Mouse (Mus musculus): ENCODE data around the gene Shc4.

The Shc4 gene

DNA sequence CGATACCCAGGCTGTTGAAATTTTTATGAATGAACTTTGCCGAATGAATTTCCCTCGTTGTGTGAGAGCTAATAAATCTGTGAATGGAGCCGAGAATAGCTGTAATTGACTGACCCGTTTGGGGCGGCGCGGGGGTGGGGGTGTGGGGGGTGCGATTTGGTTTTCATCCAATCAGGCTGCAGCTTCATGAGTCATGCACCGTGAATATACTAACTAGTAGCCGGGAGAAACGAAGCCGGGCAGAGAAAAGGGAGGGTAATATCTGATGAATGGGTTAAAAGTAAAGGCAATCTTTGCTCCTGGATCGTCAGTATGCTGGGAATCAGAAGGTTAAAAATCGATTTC is at the start of gene Shc4:
Gene Shc4 (minus strand): TSS at position 63 of the 345 bp plus-strand sequence.
- no peak for DNase-seq (ENCODE audit: low read depth)

DNA sequence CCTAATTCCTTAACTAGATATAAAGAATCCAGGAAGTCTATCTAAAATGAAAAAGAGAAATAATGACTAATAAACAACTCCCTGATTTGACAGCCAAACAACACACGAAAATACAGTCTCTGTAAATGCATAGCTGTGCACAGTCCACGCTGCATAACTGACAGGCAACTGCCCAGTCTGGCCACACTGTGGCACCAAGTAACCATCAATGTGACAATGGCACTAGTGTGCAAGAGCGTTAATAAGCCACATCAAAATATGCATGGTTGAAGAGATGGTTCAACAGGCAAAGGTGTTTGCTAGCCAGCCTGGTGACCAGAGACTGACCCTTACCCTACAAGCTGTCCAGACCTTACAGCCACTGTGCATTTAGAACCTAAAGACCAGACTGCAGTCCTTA is 41.1 kb upstream of the Shc4 start:
- DNase-seq (ENCODE audit: low read depth), result peak; percentile 46

GRCm38 (mm10) chr2:125764531-125764930 is 40.6 kb upstream of the Shc4 start:
- no peak for DNase-seq (ENCODE audit: low read depth)

DNA sequence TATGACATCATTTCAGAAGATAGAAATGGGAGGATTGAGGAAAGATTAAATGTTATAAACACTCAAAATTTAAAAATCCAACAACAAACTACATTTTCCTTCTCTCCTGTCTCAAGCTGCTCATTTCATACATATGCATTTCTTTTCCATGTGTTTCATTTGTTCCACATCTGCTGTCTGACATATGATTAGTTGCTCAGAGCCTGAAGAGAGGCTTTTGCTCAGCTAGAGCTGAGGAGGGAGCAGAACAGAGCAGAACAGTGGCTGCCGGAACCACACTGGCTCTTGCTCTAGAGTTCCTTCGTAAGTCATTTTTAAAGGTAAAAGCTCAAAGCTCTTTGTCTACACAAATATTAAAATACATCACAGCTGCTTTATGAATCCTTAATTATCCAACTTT is 25.4 kb upstream of the Shc4 start:
- no peak for DNase-seq (ENCODE audit: low read depth)

GRCm38 (mm10) chr2:125739338-125739737 is 15.4 kb upstream of the Shc4 start:
- no peak for DNase-seq (ENCODE audit: low read depth)

DNA sequence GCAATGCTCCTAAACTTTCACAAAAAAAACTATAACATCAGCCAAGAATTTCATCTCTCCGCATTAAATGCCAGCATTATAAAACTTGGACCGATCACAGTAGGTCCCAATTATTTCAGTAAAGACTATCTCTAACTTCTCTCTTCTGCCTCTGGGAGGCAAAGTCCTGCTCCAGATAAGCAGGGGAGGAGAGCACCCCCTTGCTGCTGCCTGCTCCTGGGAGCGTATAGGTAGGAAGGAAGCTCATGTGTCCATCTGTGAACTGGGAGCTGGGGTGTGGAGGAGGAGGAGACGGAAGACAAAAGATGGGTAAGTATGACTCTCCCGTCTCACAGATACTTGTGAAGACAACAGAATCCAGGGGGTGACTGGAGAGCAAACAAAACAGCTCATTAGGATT is 14.8 kb upstream of the Shc4 start:
- DNase-seq (ENCODE audit: low read depth), result no peak

GRCm38 (mm10) chr2:125736025-125736343 is 12.0 kb upstream of the Shc4 start:
- DNase-seq (ENCODE audit: low read depth), result no peak

DNA sequence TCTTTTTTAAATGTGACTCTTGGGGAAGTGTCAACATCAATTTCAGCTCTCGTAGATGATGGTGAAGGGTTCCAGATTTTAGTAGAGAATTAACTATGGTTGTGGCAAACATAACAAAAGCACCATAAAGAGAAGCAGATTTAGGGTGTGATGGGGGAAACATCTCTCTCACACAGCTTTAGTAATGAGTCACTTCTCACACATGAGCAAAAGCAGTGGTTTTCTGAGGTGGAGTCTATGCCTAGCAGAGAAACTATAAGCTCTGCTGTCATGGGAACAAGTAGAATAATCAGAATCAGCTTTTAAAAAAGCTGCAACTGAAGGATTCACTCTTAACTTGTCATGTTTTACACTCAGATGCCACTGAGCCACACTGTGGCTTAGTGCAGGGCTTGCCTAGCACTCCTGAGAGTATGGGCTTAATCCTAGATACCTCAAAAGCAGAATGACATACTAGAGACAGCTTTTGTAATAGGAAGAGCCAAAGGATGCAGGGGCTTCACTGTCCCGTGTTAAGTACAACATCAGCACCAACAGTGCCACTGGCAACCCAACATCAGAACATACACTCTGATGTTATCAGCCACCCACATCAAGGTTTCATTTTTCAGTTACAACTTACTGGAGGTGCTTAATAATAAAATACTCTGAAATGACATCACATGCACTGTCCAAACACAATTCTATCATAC is 11.5 kb upstream of the Shc4 start:
- DNase-seq (ENCODE audit: low read depth), result peak; percentile 77

- DNase-seq (ENCODE audit: low read depth), result no peak
These were observed 10.8 kb upstream of the Shc4 start for GRCm38 (mm10) chr2:125734741-125735140.

DNA sequence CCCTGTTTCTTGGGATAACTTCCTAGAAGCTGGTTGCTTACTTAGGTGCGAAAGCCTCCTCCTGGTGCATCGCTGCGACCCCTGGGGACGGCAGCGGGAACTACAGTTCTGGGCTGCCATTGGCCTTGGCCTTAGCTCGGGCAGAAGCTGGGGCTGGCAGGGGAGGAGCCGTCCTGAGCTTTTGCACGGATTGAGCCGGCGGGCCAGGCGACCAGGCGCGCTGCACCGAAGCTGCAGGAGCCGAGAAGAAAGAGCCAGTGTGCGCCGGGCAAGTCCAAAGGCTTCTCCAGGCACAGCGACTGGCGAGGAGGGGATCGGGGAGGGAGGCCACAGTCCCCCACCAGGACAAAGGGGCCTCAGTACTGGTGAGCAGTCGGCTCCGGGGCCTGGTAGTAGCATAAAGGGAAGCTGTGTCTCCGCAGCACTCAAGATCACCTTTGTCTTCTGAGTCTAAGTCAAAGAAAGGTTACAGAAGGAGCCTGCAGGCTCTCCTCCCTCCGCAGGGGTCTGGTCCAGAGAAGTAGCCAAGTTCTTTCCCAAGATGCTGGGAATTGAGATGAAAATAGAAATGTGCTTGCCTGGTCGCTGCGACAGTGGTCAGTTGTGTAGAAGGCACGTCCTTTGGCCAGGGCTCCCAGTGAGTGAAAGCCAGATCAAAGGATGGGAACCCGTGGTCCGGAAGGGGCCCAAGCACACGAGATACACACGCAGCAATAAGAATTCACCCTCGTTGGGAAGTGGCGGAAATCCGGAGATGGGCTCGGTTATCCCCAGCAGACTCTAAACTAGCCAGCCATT is 8.0 kb upstream of the Shc4 start:
- peak; percentile 89 for DNase-seq (ENCODE audit: low read depth)

DNA sequence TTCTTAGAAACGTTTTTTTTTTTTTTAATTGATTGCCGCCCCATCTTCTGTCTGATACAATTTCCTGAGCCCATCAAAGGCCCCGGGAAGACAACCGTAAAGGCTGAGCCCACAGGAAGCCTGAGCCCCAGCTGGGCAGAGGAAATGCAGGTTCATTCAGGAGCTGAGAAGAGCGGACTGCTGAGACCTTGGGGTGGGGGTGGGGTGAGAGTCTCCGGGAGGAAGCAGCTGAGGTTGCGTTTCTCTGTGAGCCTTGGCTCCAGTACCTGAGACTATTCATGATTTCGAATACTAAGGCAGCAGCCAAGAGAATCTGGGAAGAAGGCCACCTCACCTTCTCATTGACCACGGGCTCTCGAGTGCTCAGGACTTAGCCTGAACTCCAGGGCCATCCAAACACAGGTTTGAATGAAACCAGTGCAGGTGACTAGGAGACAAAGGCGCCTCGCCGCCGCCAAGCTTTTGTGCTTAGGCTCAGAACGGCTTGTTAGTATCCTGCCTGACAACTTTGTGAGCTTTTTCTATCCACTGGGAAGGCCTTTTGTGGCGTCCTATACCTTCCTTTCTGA is 682 bp upstream of the Shc4 start:
- peak; percentile 70 for DNase-seq (ENCODE audit: low read depth)

DNA sequence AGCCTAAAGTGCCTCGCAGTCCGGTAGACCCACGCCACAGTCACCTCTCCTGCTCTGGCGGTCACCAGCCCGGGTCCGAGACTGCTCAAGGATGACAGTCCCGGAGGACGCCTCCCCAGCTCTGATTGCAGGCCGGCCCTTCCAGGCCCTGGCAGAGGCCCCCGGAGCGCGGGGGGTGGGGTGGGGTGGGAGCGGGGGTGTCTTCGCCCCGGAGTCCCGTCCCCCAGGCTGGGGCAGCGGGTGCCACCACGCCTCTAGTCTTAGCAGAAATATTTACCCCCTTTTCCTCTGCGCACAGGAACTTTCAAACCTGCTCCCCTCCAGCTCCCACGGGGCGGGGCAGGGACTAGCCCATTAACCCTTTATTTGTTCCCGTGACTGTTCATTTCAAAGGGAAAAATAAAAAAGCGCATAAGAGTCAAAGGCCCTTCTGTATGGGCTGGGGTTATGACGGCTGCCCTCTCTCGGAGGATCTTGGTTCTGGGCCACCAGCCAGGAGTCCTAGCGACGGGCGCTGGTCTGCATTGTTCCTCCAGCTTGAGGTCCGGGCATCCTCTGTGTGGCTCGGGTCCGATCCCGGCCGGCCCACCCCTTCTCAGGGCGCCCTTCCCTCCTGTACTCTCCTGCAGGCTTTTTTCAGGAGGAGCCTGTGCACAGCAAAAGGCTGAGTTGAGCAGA is 401 bp downstream of the Shc4 start:
- peak; percentile 59 for DNase-seq (ENCODE audit: low read depth)

GRCm38 (mm10) chr2:125723086-125723407 is 901 bp downstream of the Shc4 start:
- DNase-seq (ENCODE audit: low read depth), result no peak

- no peak for DNase-seq (ENCODE audit: low read depth)
These were observed 7.3 kb downstream of the Shc4 start for GRCm38 (mm10) chr2:125716599-125716998.

- no peak for DNase-seq (ENCODE audit: low read depth)
These were observed 17.4 kb downstream of the Shc4 start for GRCm38 (mm10) chr2:125706510-125706921.

DNA sequence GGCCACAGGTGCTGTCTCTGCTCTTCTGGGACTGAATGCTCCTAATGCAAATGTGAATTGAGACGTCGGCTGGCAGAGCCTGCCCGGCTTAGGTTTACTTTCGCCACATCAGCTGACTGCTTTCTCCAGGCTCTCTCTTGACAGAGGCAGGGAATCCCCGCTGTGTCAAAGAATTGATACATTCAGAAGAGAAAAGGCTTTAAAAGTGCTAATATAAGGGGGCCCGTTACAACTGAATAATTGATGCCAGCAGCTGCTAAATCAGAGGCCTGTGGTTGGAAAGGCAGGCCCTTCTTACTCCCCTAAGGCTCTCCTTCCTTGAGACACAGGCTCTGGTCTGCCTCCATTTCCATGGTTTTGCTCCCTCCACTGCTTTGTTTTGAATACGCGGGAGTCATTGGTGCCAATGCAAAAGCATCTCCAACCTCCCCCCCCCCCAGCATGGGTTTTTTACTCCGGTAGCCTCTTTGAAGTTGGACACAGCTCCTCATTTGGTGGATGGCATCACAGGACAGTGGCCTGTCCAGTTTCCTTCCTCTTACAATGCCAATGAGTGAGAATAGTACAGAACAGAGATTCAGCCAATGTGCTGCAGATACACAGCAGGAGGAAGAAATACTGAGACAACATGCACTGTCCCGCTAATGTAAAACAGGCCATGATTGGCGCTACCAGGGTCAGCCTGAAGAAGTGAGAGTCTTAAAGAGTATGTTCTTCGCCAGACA is 18.9 kb downstream of the Shc4 start:
- no peak for DNase-seq (ENCODE audit: low read depth)

- no peak for DNase-seq (ENCODE audit: low read depth)
These were observed 21.1 kb downstream of the Shc4 start for GRCm38 (mm10) chr2:125702851-125703250.

- no peak for DNase-seq (ENCODE audit: low read depth)
These were observed 22.3 kb downstream of the Shc4 start for GRCm38 (mm10) chr2:125701606-125702005.

- DNase-seq (ENCODE audit: low read depth), result no peak
These were observed 27.7 kb downstream of the Shc4 start for GRCm38 (mm10) chr2:125696219-125696618.

- no peak for DNase-seq (ENCODE audit: low read depth)
These were observed 29.1 kb downstream of the Shc4 start for GRCm38 (mm10) chr2:125694798-125695197.

- no peak for DNase-seq (ENCODE audit: low read depth)
These were observed 31.9 kb downstream of the Shc4 start for GRCm38 (mm10) chr2:125692010-125692409.

GRCm38 (mm10) chr2:125685441-125686150 is 38.4 kb downstream of the Shc4 start:
- DNase-seq (ENCODE audit: low read depth), result no peak

All from induced T-regulatory cell, adult 2 months (primary cell).